Mouse (Mus musculus) right cerebral cortex, adult 2 months (tissue): Measurements from ENCODE around the gene Rab11fip5.

ENCODE experiments used
- DNase-seq, 2 experiments: peaks; one replicate each; pipeline ENCODE4 v3.0.0; 2021 to 2022; ENCODE audit warnings: low spot score in 2 of 2

Gene Rab11fip5

DNA sequence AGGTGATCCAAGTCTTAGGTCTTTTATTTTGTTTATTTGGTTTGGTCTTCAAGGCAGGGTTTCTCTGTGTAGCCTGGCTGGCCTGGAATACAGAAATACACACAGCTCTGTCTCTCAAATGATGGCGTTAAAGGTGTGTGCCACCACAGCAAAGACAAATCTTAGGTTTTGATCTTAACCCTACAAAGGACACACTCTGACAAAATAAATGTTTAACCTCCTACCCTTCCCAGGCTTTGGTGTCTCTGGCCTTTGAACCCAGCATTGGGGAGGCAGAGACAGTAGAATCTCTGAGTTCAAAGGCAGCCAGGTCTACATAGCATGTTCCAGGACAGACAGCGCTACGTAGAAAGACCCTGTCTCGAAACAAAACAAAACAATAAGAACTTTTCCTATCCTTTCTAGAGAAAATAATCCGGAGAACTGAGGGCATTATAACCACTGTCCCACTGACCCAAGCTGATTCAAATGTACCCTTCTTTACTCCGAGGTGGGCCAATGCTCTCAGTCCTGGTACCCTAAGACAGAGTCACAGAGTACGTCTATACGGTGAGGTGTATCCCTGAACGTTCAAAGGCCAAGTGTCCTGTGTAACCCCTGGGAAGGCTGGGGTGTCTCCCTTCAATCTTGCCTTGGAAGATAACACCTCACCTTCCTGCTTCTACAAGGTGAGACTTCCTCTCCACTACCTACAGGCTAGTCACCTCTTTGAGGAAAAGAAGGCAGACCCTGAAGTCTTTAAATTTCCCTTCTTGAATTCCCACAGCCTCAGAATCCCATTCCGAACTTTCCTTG, 1.2 kb downstream of the Rab11fip5 start:
- no peak for DNase-seq

DNA sequence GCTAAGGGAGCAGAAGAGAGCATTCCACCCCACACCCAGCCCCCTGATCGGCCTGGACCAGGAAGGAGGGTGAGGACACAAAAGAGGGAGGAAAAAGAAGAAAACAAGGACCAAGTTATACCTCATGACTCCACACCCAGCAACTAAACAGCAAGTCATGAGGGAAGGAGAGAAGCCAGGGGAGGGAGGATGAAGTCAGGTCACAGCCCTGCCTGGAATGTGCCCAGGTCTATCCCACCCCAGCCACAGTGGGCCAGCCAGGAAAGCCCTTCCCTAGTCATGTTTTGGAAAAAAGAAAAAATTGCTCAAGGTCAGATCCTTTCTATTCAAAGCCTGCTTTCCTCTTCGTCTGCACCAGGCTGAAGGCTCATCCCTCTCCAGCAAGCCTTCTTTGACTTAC, 1.9 kb downstream of the Rab11fip5 start:
- no peak for DNase-seq

DNA sequence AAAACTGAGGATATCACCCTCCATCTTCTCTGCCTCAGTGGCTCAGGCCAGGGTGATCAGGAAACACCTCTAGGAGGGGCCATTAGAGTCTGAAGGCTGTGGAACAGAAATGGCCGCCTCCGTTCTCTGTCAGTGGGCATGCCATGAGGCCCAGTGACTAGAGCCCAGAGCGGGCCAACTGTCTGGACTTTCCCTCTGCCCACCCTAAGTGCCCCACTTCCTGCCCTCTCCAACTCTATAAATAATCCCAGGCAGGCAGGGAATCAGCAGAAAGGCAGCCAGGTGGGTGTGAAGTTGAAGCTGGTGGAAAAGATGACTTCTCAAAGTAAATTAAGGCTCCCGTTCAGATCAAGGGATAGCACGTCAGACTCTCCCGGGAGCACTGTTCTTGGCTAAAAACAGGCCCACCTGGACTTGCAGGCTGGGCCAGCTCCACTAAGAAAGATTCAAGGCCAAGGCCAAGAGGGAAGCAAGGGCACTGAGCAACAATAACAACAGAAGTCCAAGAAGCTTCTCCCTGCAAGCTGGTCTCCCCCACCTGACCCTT, 2.5 kb downstream of the Rab11fip5 start:
- no peak for DNase-seq

DNA sequence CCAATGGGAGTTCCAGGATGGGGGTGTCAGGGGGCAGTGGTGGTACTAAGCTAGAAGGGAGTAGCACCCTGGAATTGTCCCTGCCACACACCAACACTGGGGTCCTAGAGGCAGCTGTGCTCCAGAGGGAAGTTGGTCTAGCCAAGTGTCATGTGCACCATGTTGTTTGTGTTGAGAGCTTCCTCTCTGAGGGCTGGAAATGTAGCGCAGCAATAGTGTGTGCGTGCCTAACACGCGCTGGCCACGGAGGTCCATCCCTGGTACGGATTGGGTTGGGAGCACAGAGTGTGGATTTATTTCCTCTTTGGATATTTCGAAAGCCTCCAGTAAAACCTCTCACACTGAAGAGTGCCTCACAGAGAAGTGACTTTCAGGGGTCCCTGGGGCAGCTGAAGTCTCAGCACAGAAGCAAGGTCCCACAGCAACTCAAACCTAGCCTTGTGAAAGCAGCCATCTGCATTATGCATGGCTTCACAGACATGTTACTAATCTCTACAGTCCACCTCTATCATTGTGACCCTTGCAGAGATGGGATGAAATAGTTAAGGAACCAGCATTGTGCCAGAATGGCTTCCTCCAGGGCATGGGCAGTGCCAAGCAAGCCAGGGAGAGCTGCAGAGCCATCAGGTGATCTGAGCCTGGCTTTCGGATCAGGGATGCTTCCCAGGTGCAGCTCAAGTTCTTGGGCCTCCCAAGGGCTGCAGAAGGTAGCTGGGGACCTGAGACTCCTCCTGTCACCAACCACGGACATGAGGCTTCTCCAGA, 3.6 kb downstream of the Rab11fip5 start:
- DNase-seq, result no peak

DNA sequence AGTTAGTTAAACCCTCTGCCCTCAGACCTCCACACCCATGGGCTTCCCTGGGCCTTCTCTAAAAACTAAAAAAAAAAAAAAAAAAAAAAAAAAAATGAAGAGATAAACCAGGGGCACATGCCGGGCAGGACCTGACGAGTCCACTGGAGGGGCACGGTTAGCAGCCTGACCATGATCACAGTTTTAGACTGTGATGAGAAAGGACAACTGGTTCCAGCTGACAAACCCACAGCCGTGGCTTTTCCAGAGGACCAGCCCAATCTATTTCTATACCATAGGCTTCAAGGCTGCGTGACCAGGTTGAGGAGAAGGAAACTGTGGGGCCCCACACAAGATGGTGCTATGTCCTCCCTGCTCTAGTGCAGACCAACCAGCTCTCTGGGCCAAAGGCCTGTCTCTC, 4.4 kb downstream of the Rab11fip5 start:
- no peak for DNase-seq

DNA sequence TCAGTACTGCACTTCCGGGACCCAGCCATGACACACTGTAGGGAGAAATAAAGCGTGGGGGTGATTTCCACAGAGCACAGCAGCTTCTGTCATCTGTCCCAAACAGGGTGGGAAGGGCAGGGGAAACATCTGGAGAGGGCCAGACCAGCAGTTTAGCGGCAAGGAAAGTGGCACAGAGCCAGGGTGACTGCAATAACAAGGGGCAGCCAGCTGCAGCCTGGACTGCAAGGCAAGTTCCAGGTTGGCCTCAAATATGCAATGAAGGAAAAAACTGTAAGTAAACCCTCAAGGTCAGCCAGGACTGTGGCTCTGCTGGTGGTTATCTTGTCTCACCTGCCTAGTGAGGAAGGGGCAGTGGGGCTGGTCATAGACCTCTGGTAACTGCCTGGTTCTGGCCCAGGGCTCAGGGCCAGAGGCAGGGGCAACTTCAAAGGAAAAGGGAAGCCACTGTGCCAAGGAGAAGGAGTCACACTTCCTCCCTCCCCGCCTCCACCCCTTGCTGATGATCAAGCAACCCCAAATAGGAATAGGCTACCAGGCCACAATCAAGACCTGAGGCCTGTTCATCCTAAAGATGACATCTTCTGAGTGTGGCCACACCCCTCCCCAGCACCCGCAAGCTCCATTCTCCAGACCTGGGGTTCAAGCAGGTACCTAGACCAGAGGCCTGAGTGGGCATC, 5.1 kb downstream of the Rab11fip5 start:
- DNase-seq, result no peak

DNA sequence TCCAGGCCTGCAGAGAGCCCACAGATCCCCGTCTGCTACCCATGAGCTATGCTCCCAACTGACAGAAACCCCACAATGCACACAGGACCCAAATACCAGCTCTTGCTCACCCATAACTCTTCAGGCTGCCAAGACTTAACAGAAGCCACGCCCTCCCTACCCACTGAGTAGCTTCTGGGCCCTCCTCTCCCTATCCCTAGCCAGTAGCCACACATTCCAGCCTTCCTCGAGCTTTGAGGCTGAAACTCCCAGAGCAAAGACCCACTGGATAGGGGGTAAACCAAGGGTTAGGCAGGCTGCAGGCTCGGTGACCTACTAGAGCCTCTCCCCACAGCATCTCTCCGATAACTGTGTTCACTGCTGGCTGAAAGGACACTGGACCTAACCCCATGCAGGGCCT, 5.7 kb downstream of the Rab11fip5 start:
- no peak for DNase-seq

DNA sequence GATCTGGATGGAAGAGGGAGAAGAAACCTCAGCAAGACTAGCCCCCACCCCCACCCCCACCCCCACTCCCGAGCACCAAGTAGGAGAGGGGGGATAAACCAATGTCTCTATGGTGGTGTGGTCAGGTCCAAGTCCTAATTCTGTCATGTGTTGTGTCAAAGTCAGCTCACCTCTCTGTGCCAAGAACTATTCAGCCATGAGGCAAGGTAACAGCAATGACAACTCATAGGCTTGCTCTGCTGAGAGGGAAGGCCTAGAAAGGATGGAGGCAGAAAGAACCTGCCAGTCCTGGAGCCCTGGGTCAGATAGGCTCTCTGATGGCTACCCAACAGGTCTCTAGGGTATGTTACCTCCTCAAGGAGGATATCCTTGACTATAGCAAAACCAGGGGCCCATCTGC, 6.3 kb downstream of the Rab11fip5 start:
- DNase-seq, result no peak

DNA sequence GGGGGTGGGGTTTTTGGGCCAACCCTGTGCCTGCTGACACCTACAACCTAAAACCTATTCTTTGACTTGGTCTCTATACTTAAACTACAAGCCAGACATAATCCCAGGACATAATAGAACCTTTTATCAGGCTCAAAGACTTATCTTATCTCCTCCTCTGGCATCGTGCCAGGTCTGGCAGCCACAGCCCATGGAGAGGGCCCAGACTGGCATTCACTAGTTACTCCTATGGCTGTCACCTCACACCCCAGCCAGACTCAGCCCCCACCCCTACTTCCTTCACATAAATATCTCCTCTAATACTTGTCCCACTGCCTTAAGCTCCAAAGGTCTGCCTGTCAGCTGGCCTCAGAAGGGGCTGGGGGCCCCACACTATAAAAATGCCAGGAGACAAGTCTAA, 8.0 kb downstream of the Rab11fip5 start:
- no peak for DNase-seq

DNA sequence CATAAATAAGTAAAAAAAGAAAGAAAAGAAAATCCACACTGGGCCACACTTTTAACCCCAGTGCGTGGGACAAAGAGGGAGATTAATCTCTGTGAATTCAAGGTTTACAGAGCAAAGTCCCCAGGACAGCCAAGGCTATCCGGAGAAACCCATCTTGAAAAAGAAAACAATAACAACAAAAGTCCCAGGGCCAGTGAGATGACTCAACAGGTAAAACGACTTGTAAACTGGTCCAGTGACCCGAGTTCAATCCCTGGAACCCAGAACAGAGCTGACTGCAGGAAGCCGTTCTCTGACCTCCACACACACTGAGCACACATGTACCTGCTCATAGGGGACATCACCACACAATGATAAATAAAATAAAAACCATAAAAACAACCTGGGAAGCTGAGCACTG, 10.0 kb downstream of the Rab11fip5 start:
- no peak for DNase-seq

DNA sequence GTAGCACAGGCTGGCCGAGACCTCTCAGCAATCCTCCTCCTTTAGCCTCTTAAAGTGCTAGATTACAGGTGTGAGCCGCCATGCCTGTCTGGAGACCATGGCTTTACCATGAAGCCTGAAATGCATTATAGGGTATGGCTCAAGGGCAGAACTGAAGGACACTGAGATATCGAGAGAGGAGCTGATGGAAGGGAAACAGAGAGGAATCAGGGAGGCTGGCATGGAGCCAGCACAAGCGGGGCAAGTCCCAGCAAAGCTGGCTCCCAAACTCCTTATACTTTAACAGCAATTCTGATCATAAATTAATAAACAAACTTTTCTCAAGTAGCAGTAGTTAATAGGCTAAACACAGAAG, 10.6 kb downstream of the Rab11fip5 start:
- no peak for DNase-seq

DNA sequence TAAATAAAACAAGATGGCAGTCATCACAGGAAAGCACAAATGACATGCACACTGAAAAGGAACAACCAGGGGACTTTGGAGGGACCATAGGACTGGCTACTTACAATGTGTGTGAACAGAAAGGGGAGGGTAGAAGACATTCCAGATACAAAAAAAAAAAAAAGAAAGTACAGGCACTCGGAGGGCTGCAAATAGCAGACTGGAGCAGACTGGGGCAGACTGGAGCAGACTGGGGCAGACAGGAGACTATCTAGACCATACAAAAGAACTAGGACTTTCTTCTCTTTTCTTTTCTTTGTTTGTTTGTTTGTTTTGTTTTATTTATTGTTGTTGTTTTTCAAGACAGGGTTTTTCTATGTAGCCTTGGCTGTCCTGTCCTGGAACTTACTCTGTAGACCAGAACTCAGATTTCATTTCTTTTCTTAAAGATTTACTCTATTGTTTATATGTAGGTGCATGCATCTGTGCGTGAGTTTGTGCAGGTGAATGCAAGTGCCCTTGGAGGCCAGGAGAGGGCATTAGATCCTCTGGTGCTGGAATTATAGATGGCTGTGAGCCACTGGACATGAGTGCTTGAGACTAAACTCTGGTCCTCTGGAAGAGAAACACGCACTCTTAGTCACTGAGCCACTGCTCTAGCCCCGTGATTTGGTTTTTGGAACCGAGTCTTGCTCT, 11.1 kb downstream of the Rab11fip5 start:
- DNase-seq, result no peak

DNA sequence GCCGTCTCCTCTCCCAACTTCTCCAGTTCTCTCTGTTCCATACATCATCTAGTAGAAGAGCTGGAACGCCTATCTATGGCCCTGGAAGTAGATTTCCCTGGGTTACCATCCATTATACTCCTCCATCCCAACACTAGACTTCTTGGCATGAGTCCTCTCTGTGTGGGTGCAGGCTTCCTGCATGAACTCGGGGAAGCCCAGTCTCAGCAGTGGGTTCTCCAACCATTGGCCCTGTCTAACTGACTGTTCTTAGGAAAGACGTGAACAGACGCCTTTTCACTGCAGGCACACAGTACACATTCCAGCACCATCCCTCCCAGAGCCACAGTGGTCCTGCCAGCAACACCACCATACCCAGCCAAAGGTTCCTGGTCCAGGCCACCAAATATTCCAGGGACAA, 11.8 kb downstream of the Rab11fip5 start:
- DNase-seq, result no peak

DNA sequence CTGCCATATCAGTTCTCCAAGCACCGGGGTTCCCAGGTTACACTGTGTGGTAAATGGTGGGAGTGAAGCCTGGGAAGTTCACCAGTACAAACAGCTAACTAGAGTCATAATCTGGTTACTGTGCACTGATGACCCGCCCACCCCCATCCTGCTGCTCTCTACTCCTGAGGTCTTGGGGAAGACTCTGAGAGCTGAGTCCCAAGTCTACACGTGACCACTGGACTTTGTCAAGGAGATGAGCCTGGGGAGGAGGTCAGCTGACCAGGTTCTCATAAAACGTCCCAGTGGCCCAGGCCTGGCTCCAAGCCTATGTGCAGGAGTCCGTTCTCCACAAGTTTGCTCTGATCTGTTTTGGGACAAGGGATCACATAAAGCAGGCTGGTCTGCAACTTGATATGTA, 14.1 kb downstream of the Rab11fip5 start:
- no peak for DNase-seq

DNA sequence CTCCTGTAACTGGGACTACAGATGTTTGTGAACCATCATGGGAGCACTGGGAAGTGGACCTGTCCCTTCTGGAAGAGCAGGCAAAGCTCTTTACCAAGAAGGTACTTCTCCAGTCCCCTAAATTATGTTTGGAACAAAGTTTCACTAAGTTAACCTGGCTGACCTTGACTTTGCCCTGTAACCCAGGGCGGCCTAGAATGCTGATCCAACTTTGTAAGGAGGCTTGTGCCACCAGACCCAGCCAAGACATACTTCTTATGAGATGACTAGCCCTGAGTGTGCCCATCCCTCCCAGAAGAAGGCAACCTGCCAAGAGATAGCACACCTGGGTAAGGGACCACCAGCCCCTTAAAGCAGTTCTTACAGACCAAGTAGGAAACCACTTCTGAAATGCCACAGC, 15.6 kb downstream of the Rab11fip5 start:
- no peak for DNase-seq

DNA sequence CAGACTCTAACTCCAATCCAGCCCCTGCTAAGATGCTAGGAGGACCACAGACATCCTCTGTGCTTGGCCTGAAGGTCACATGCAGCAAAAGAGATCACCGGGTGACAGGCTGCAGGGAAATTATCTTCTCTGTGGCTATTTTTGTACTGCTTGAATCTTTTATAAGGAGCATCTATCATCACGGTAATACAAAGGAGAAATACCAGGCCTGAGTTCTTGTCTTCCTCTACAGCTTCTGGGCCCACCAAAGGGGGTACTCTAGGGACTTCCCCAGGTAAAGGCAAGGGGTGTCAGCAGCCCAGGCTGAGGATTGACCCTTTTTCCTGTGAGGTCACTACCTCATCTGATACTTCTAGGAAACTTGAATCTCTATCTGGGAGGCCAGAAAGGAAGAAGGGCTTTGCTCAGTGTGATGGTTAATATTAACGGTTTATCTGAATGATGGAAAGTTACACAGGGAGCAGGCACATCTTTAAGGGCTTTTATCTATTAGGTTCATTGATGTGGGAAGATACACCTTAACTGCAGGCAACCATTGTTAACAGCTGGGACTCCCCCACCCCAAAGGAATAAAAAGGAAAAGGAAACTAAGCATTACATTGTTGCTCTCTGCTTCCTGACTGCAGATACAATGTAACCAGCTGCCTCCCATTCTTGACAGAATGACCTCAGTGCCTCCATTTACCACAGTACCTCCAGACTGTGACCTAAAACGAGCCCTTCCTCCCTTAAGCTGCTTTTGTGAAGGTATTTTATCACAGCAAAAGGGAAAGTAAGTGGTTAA, 17.6 kb downstream of the Rab11fip5 start:
- DNase-seq, result no peak

DNA sequence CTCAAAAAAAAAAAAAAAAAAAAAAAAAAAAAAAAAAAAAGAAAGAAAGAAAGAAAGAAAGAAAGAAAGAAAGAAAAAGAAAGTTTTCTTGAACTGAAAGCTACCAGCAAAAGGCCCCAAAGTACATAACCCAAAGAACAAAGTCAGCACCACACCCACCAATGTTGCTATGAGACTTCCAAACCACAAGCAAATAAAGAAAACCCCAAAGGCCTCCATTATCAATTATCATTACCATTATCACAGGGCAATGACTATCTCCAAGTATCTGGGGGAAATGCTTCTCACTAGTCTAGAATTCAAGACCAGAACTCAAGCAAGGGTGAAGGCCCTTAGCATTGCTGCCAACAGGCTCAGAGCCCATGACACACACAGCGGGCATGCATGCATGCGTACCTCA, 18.7 kb downstream of the Rab11fip5 start:
- DNase-seq, result no peak

DNA sequence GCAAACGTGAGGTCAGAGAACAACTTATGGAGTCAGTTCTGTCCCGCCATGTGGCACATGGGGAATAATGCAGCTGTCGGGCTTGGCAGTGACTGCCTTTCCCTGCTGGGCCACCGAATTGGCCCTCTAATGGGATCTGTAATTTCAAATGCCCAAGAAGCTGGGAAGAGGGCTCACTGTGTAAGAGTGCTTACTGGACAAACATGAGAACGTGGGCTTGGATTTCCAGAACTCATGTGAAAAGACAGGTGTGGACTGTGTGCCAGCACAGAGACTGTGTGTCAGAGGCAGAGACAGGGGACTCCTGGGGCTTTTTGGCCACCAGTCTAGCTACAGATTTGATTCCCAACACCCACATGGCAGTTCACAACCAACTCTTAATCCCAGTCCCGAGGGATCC, 19.7 kb downstream of the Rab11fip5 start:
- DNase-seq, result no peak

DNA sequence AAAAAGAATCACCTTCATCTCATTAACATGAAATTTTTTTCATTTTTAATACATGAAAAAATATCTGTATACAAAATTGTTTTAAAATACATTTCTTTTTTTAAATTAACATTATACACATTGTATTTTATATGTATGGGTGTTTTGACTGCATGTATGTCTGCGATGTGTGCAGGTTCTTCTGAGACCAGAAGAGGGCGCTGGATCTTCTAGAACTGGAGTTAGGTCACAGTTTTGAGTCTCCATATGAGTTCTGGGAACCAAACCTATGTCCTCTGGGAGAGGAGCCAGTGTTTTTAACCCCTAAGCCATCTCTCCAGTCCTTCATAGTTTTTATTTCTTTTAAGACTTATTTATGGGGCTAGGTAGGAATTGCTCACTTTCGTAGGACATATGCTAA, 20.7 kb downstream of the Rab11fip5 start:
- no peak for DNase-seq

DNA sequence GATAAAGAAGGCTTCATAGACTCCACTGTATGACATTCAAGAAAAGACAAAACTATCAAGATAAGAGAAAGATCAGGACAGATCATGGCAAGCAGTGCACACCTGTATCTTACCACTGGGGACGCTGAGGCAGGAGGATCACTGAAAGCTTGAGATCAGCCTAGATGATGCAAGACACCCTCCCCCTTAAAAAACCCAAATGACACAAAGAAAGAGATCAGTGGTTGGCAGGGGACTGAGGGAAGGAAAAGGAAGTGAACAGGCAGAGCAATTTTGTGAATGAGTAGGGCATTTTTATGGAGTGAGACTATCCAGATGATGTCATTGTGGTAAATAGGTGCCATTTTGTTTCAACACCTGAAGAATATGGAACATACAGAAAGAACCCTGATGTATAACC, 24.3 kb downstream of the Rab11fip5 start:
- no peak for DNase-seq

DNA sequence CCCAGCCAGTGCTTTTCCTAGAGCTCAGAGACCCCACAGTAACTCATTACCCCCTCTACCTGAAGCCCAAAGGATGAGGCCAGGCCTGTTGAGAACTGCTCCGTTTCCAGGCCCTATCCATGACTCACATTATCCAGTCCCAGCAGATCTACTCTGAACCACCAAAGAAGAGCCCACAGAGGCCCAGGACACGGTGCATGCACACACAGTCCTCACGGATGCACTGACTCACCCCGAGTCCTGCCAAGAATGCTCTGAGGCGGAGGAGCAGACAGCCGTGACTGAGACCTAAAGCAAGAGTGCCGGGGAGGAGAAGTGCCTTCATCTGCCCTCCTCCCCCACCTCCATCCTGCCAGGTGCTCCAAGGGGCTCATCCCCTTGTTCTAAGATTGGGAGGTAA, 25.2 kb downstream of the Rab11fip5 start:
- peak; percentile 58 to 66 for DNase-seq
